7 mouse cellular contexts compared by ENCODE assay signal in the genomic region with DNA sequence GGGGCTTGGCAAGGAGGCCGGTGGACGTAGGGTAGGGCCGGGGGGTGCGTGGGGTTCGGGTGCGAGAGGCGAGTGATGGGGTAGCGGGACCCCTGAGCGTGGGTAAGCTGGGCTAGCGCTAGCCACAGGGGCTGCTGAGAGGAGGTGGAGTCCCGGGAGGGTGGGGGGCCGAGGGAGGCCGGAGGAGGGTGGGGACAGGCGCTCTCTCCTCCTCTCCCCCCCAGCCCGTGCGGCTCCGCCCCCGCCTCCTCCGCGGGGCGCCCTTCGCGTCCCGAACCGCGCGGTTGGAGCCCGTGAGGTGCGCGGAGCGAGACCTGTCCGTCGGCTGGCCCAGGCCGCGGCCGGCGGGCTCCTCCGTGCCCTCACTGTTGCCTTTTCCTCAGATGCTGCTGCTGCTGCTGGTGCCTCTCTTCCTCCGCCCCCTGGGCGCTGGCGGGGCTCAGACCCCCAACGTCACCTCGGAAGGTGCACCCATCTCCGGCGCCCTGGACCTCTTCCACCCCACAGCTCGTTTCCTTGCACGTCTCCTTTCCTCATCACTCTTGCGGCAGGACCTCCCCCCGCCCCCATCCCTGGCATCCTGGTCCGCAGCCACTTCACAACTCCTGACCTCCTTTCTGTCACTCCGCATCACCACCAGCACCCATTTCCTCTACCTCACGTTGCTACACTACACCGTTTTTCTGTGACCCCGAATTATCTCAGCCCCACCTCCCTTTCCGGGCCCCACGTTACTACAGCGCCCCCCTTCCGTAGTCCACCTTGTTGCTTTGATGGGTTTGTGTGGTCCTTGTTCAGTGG. TPM values are rescaled to one million over a fixed set of nuclear protein-coding genes. Genes with fewer than 3 reads are reported as not detected.
A peak's percentile ranks its signal among the peaks of the same experiment; 100 is the strongest.
DNase-seq lines count a peak whose midpoint lies in the region; ATAC-seq and TF ChIP-seq lines count a peak whose summit lies in the region.

No protein-coding gene starts in this region.

- H3K27ac ChIP-seq in bone marrow macrophage, adult 2 months (ENCODE audit: insufficient read depth, low read depth, low read length), result no peak overlapping the region
- peak overlapping the region; percentile 77 for H3K27ac ChIP-seq in forebrain, embryonic 11.5 days (ENCODE audit: low read depth, low read length)
- peak overlapping the region; percentile 97 for H3K27ac ChIP-seq in layer of hippocampus, adult 2 months
- peak overlapping the region; percentile 61 for H3K27ac ChIP-seq in lung, embryonic 16.5 days (ENCODE audit: low read length)

- WGBS in forebrain, embryonic 11.5 days, result 1% methylated on average over 41 of the region's 58 CpGs
- under 1% methylated on average over 50 of the region's 58 CpGs for WGBS in lung, embryonic 16.5 days

- peak; percentile 62 for ATAC-seq in forebrain, embryonic 11.5 days (replicated peaks; ENCODE audit: low FRiP score)
- peak; percentile 83 for ATAC-seq in lung, embryonic 16.5 days (ENCODE audit: low read depth)

- H3K9me3 ChIP-seq in forebrain, embryonic 11.5 days (ENCODE audit: control insufficient read depth, low read length), result no peaks in the 10 kb centered on the region
- no peaks in the 10 kb centered on the region for H3K9me3 ChIP-seq in lung, embryonic 16.5 days (ENCODE audit: control insufficient read depth, low read length)

- peak overlapping the region; percentile 92 for H3K4me2 ChIP-seq in forebrain, embryonic 11.5 days (ENCODE audit: low read depth, low read length, severe bottlenecking)
- H3K4me2 ChIP-seq in lung, embryonic 16.5 days (ENCODE audit: low read depth, low read length), result peak overlapping the region; percentile 96

- no peak for TF ChIP-seq CTCF in bone marrow macrophage, adult 2 months (IDR thresholded peaks at IDR 0.05; ENCODE audit: low read depth, low read length)
- peak; percentile 61 for TF ChIP-seq CTCF in layer of hippocampus, adult 2 months (conservative IDR thresholded peaks at IDR 0.05)

- peak overlapping the region; percentile 94 for H3K9ac ChIP-seq in forebrain, embryonic 11.5 days (ENCODE audit: low read length)
- H3K9ac ChIP-seq in lung, embryonic 16.5 days (ENCODE audit: low read length), result peak overlapping the region; percentile 92

- H3K4me3 ChIP-seq in bone marrow macrophage, adult 2 months (ENCODE audit: insufficient read depth, low read length), result peak overlapping the region; percentile 50
- H3K4me3 ChIP-seq in forebrain, embryonic 11.5 days (ENCODE audit: low read depth, low read length), result peak overlapping the region; percentile 78
- H3K4me3 ChIP-seq in layer of hippocampus, adult 2 months, result peak overlapping the region; percentile 83
- peak overlapping the region; percentile 92 for H3K4me3 ChIP-seq in lung, embryonic 16.5 days (ENCODE audit: low read length)

- H3K36me3 ChIP-seq in forebrain, embryonic 11.5 days (ENCODE audit: control insufficient read depth, insufficient read depth, low read length), result no peaks in the 10 kb centered on the region
- H3K36me3 ChIP-seq in lung, embryonic 16.5 days (ENCODE audit: control insufficient read depth, insufficient read depth, low read length), result no peaks in the 10 kb centered on the region

- DNase-seq in ES-CJ7 (ENCODE audit: low read depth, low spot score), result peak; percentile 67
- peak; percentile 83 for DNase-seq in forebrain, embryonic 11.5 days (ENCODE audit: low spot score)
- peak; percentile 60 for DNase-seq in heart, postnatal 4 days
- peak; percentile 63 to 69 for DNase-seq in layer of hippocampus, adult 2 months (ENCODE audit: low spot score in 2 of 2)
- DNase-seq in retina, postnatal 1 day, result peak; percentile 65

- peaks cover 10% of the 10 kb centered on the region for H3K27me3 ChIP-seq in forebrain, embryonic 11.5 days (ENCODE audit: control insufficient read depth, insufficient read depth, low read length)
- peaks cover 6% of the 10 kb centered on the region; the same call in 1 of the 2 replicates for H3K27me3 ChIP-seq in lung, embryonic 16.5 days (ENCODE audit: control insufficient read depth, insufficient read depth, low read depth, low read length)

- no peak for TF ChIP-seq POLR2A in bone marrow macrophage, adult 2 months (IDR thresholded peaks at IDR 0.05; ENCODE audit: borderline replicate concordance, low read depth, low read length)

- H3K4me1 ChIP-seq in bone marrow macrophage, adult 2 months (ENCODE audit: control insufficient read depth, insufficient read depth, low read length), result peaks cover 6% of the 10 kb centered on the region; the same call in 1 of the 2 replicates
- peaks cover 19% of the 10 kb centered on the region for H3K4me1 ChIP-seq in forebrain, embryonic 11.5 days (replicated peaks; ENCODE audit: control insufficient read depth, insufficient read depth, low read length)
- peaks cover 26% of the 10 kb centered on the region for H3K4me1 ChIP-seq in lung, embryonic 16.5 days (replicated peaks; ENCODE audit: control insufficient read depth, insufficient read depth, low read length)

RNA-seq across cellular contexts. Expression of a gene that starts 0.7 kb away (rescaled TPM):
- 0.90 and 1.0 TPM in 2 replicates for polyA plus RNA-seq in bone marrow macrophage, adult 2 months (2012; ENCODE audit: insufficient read depth, insufficient read length, missing spikeins)
- polyA plus RNA-seq in forebrain, embryonic 11.5 days (2014; fragmentation: Nextera tagmentation; extraction: Ambion mirVana), result 19.7 and 21.8 TPM in 2 replicates
- 10 to 100 TPM; 21.6 to 22.4 TPM for total RNA-seq in heart, postnatal 4 days (2021)
- 100 to 1,000 TPM; 682 to 738 TPM for total RNA-seq in layer of hippocampus, adult 2 months (2021)
- polyA plus RNA-seq in lung, embryonic 16.5 days (2015; fragmentation: Nextera tagmentation; extraction: Ambion mirVana), result 5.6 and 7.3 TPM in 2 replicates

RNA-seq across cellular contexts. Expression of a gene that starts 23.3 kb away (rescaled TPM):
- not detected in 2 replicates for polyA plus RNA-seq in bone marrow macrophage, adult 2 months (2012; ENCODE audit: insufficient read depth, insufficient read length, missing spikeins)
- 0.39 TPM in 1 of 2 replicates, not detected in the other for polyA plus RNA-seq in forebrain, embryonic 11.5 days (2014; fragmentation: Nextera tagmentation; extraction: Ambion mirVana)
- total RNA-seq in heart, postnatal 4 days (2021), result not detected
- total RNA-seq in layer of hippocampus, adult 2 months (2021), result 10 to 100 TPM; 42.6 to 45.6 TPM
- 0.11 TPM in 1 of 2 replicates, not detected in the other for polyA plus RNA-seq in lung, embryonic 16.5 days (2015; fragmentation: Nextera tagmentation; extraction: Ambion mirVana)

RNA-seq across cellular contexts. Expression of a gene that starts 41.8 kb away (rescaled TPM):
- polyA plus RNA-seq in bone marrow macrophage, adult 2 months (2012; ENCODE audit: insufficient read depth, insufficient read length, missing spikeins), result not detected in 2 replicates
- not detected in 2 replicates for polyA plus RNA-seq in forebrain, embryonic 11.5 days (2014; fragmentation: Nextera tagmentation; extraction: Ambion mirVana)
- not detected for total RNA-seq in heart, postnatal 4 days (2021)
- total RNA-seq in layer of hippocampus, adult 2 months (2021), result not detected
- polyA plus RNA-seq in lung, embryonic 16.5 days (2015; fragmentation: Nextera tagmentation; extraction: Ambion mirVana), result not detected in 2 replicates

RNA-seq across cellular contexts. Expression of a gene that starts 45.5 kb away (rescaled TPM):
- not detected in 2 replicates for polyA plus RNA-seq in bone marrow macrophage, adult 2 months (2012; ENCODE audit: insufficient read depth, insufficient read length, missing spikeins)
- polyA plus RNA-seq in forebrain, embryonic 11.5 days (2014; fragmentation: Nextera tagmentation; extraction: Ambion mirVana), result 130 and 142 TPM in 2 replicates
- total RNA-seq in heart, postnatal 4 days (2021), result 10 to 100 TPM in 1 of 2 experiments, 1 to 10 TPM in 1; 9.7 to 14.5 TPM
- 10 to 100 TPM; 15.0 to 15.8 TPM for total RNA-seq in layer of hippocampus, adult 2 months (2021)
- polyA plus RNA-seq in lung, embryonic 16.5 days (2015; fragmentation: Nextera tagmentation; extraction: Ambion mirVana), result 70.1 and 73.4 TPM in 2 replicates

RNA-seq across cellular contexts. Expression of a gene that starts 51.6 kb away (rescaled TPM):
- polyA plus RNA-seq in bone marrow macrophage, adult 2 months (2012; ENCODE audit: insufficient read depth, insufficient read length, missing spikeins), result not detected in 2 replicates
- polyA plus RNA-seq in forebrain, embryonic 11.5 days (2014; fragmentation: Nextera tagmentation; extraction: Ambion mirVana), result 0.13 TPM in 2 replicates
- total RNA-seq in heart, postnatal 4 days (2021), result not detected
- total RNA-seq in layer of hippocampus, adult 2 months (2021), result not detected
- polyA plus RNA-seq in lung, embryonic 16.5 days (2015; fragmentation: Nextera tagmentation; extraction: Ambion mirVana), result not detected in 2 replicates
